Mouse (Mus musculus): ENCODE measurements around the gene 9930022D16Rik. TPM values are rescaled to one million over a fixed set of nuclear protein-coding genes. Genes with fewer than 3 reads are reported as not detected.

Gene 9930022D16Rik
- not detected in 2 replicates for polyA plus RNA-seq (2014; fragmentation: Nextera tagmentation; extraction: Ambion mirVana)

GRCm38 (mm10) chr11:109413617-109414016 is at the start of gene 9930022D16Rik:
9930022D16Rik (plus strand) TSS chr11:109413917.
- Histone ChIP-seq H3K27me3 (ENCODE audit: control insufficient read depth, insufficient read depth, low read length) (no peaks in the 10 kb centered on the region), H3K36me3 (ENCODE audit: control insufficient read depth, insufficient read depth, low read length) (no peaks in the 10 kb centered on the region), H3K9ac (replicated peaks; ENCODE audit: low read depth, low read length) (no peak within 1 kb of the TSS), H3K4me3 (ENCODE audit: low read depth, low read length) (no peak within 1 kb of the TSS), H3K27ac (ENCODE audit: low read depth, low read length) (no peak within 1 kb of the TSS), H3K4me1 (ENCODE audit: control insufficient read depth, insufficient read depth, low read length) (no peaks in the 10 kb centered on the region), H3K9me3 (ENCODE audit: control insufficient read depth, low read length) (no peaks in the 10 kb centered on the region), H3K4me2 (ENCODE audit: low read depth, low read length) (no peak within 1 kb of the TSS)
- 93% methylated on average over 6 of the region's 6 CpGs for WGBS
- no peak for ATAC-seq (ENCODE audit: low read depth)

- H3K4me1 ChIP-seq (ENCODE audit: control insufficient read depth, insufficient read depth, low read length), result peaks cover 43% of the 10 kb centered on the region
- H3K9me3 ChIP-seq (ENCODE audit: control insufficient read depth, low read length), result no peaks in the 10 kb centered on the region
- WGBS, result 73% methylated on average over 2 of the region's 2 CpGs
- H3K4me3 ChIP-seq (ENCODE audit: low read depth, low read length), result peak overlapping the region; percentile 1; the same call in 1 of the 2 replicates
- H3K36me3 ChIP-seq (ENCODE audit: control insufficient read depth, insufficient read depth, low read length), result peaks cover 3% of the 10 kb centered on the region; the same call in 1 of the 2 replicates
- ATAC-seq (ENCODE audit: low read depth), result no peak
- H3K27ac ChIP-seq (ENCODE audit: low read depth, low read length), result no peak overlapping the region
- 0 out of 2 replicates have a peak overlapping the region, but pooled peaks have one; percentile 1 for H3K9ac ChIP-seq (replicated peaks; ENCODE audit: low read depth, low read length)
- peak overlapping the region; percentile 74 for H3K4me2 ChIP-seq (ENCODE audit: low read depth, low read length)
- H3K27me3 ChIP-seq (ENCODE audit: control insufficient read depth, insufficient read depth, low read length), result no peaks in the 10 kb centered on the region
Measured at GRCm38 (mm10) chr11:109364337-109364736, 49.4 kb upstream of the 9930022D16Rik start.

- no peak overlapping the region; the same call in 1 of the 2 replicates for H3K4me3 ChIP-seq (ENCODE audit: low read depth, low read length)
- H3K27ac ChIP-seq (ENCODE audit: low read depth, low read length), result no peak overlapping the region
- WGBS, result 81% methylated on average over 10 of the region's 10 CpGs
- peak overlapping the region; percentile 74 for H3K4me2 ChIP-seq (ENCODE audit: low read depth, low read length)
- H3K4me1 ChIP-seq (ENCODE audit: control insufficient read depth, insufficient read depth, low read length), result peaks cover 41% of the 10 kb centered on the region
- no peak for ATAC-seq (ENCODE audit: low read depth)
- no peak overlapping the region for H3K9ac ChIP-seq (replicated peaks; ENCODE audit: low read depth, low read length)
- H3K36me3 ChIP-seq (ENCODE audit: control insufficient read depth, insufficient read depth, low read length), result peaks cover 3% of the 10 kb centered on the region; the same call in 1 of the 2 replicates
- no peaks in the 10 kb centered on the region for H3K27me3 ChIP-seq (ENCODE audit: control insufficient read depth, insufficient read depth, low read length)
- H3K9me3 ChIP-seq (ENCODE audit: control insufficient read depth, low read length), result no peaks in the 10 kb centered on the region
Measured at GRCm38 (mm10) chr11:109364881-109365280, 48.8 kb upstream of the 9930022D16Rik start.

- H3K9me3 ChIP-seq (ENCODE audit: control insufficient read depth, low read length), result no peaks in the 10 kb centered on the region
- H3K4me1 ChIP-seq (ENCODE audit: control insufficient read depth, insufficient read depth, low read length), result peaks cover 40% of the 10 kb centered on the region
- H3K9ac ChIP-seq (replicated peaks; ENCODE audit: low read depth, low read length), result no peak overlapping the region
- H3K36me3 ChIP-seq (ENCODE audit: control insufficient read depth, insufficient read depth, low read length), result peaks cover 3% of the 10 kb centered on the region; the same call in 1 of the 2 replicates
- no peak overlapping the region for H3K4me2 ChIP-seq (ENCODE audit: low read depth, low read length)
- H3K27me3 ChIP-seq (ENCODE audit: control insufficient read depth, insufficient read depth, low read length), result no peaks in the 10 kb centered on the region
- no peak for ATAC-seq (ENCODE audit: low read depth)
- 88% methylated on average over 5 of the region's 5 CpGs for WGBS
- no peak overlapping the region for H3K27ac ChIP-seq (ENCODE audit: low read depth, low read length)
- no peak overlapping the region for H3K4me3 ChIP-seq (ENCODE audit: low read depth, low read length)
Measured at GRCm38 (mm10) chr11:109365818-109366217, 47.9 kb upstream of the 9930022D16Rik start.

GRCm38 (mm10) chr11:109366802-109367579 is 46.7 kb upstream of the 9930022D16Rik start:
- no peak for ATAC-seq (ENCODE audit: low read depth)
- Histone ChIP-seq H3K27ac (ENCODE audit: low read depth, low read length) (no peak overlapping the region), H3K36me3 (ENCODE audit: control insufficient read depth, insufficient read depth, low read length) (peaks cover 3% of the 10 kb centered on the region; the same call in 1 of the 2 replicates), H3K4me2 (ENCODE audit: low read depth, low read length) (no peak overlapping the region), H3K27me3 (ENCODE audit: control insufficient read depth, insufficient read depth, low read length) (no peaks in the 10 kb centered on the region), H3K4me1 (ENCODE audit: control insufficient read depth, insufficient read depth, low read length) (peaks cover 33% of the 10 kb centered on the region), H3K9me3 (ENCODE audit: control insufficient read depth, low read length) (no peaks in the 10 kb centered on the region), H3K4me3 (ENCODE audit: low read depth, low read length) (no peak overlapping the region), H3K9ac (replicated peaks; ENCODE audit: low read depth, low read length) (no peak overlapping the region)
- 85% methylated on average over 15 of the region's 15 CpGs for WGBS

- Histone ChIP-seq H3K27me3 (ENCODE audit: control insufficient read depth, insufficient read depth, low read length) (no peaks in the 10 kb centered on the region), H3K27ac (ENCODE audit: low read depth, low read length) (no peak overlapping the region), H3K36me3 (ENCODE audit: control insufficient read depth, insufficient read depth, low read length) (peaks cover 3% of the 10 kb centered on the region; the same call in 1 of the 2 replicates), H3K4me1 (ENCODE audit: control insufficient read depth, insufficient read depth, low read length) (peaks cover 29% of the 10 kb centered on the region), H3K4me3 (ENCODE audit: low read depth, low read length) (no peak overlapping the region), H3K9ac (replicated peaks; ENCODE audit: low read depth, low read length) (no peak overlapping the region), H3K9me3 (ENCODE audit: control insufficient read depth, low read length) (no peaks in the 10 kb centered on the region), H3K4me2 (ENCODE audit: low read depth, low read length) (no peak overlapping the region)
- WGBS, result 95% methylated on average over 3 of the region's 3 CpGs
- ATAC-seq (ENCODE audit: low read depth), result no peak
Measured at GRCm38 (mm10) chr11:109369026-109369637, 44.6 kb upstream of the 9930022D16Rik start.

GRCm38 (mm10) chr11:109375412-109375811 is 38.3 kb upstream of the 9930022D16Rik start:
- Histone ChIP-seq H3K4me1 (ENCODE audit: control insufficient read depth, insufficient read depth, low read length) (peaks cover 11% of the 10 kb centered on the region; the same call in 1 of the 2 replicates), H3K9me3 (ENCODE audit: control insufficient read depth, low read length) (no peaks in the 10 kb centered on the region), H3K27me3 (ENCODE audit: control insufficient read depth, insufficient read depth, low read length) (no peaks in the 10 kb centered on the region), H3K9ac (replicated peaks; ENCODE audit: low read depth, low read length) (no peak overlapping the region), H3K4me3 (ENCODE audit: low read depth, low read length) (no peak overlapping the region), H3K36me3 (ENCODE audit: control insufficient read depth, insufficient read depth, low read length) (no peaks in the 10 kb centered on the region), H3K27ac (ENCODE audit: low read depth, low read length) (no peak overlapping the region), H3K4me2 (ENCODE audit: low read depth, low read length) (no peak overlapping the region)
- 83% methylated on average over 7 of the region's 7 CpGs for WGBS
- no peak for ATAC-seq (ENCODE audit: low read depth)

GRCm38 (mm10) chr11:109376484-109377143 is 37.1 kb upstream of the 9930022D16Rik start:
- H3K27me3 ChIP-seq (ENCODE audit: control insufficient read depth, insufficient read depth, low read length), result no peaks in the 10 kb centered on the region
- no peak overlapping the region for H3K9ac ChIP-seq (replicated peaks; ENCODE audit: low read depth, low read length)
- 58% methylated on average over 7 of the region's 7 CpGs for WGBS
- H3K4me1 ChIP-seq (ENCODE audit: control insufficient read depth, insufficient read depth, low read length), result peaks cover 11% of the 10 kb centered on the region; the same call in 1 of the 2 replicates
- no peak overlapping the region for H3K4me3 ChIP-seq (ENCODE audit: low read depth, low read length)
- ATAC-seq (ENCODE audit: low read depth), result no peak
- H3K4me2 ChIP-seq (ENCODE audit: low read depth, low read length), result no peak overlapping the region
- H3K36me3 ChIP-seq (ENCODE audit: control insufficient read depth, insufficient read depth, low read length), result no peaks in the 10 kb centered on the region
- H3K27ac ChIP-seq (ENCODE audit: low read depth, low read length), result peak overlapping the region; percentile 39; the same call in 1 of the 2 replicates
- H3K9me3 ChIP-seq (ENCODE audit: control insufficient read depth, low read length), result no peaks in the 10 kb centered on the region

Measured in neural tube, embryonic 14.5 days (tissue).